Mouse (Mus musculus): ENCODE measurements at regions not wholly inside any gene's neighbourhood (a gene's known extent, or its start where the extent isn't known, plus 50 kb on each side); places are given as distances from the start of the nearest gene placed in this dataset.

- TF ChIP-seq USF1 (IDR thresholded peaks at IDR 0.05; ENCODE audit: low read depth) (no peak), CTCF (IDR thresholded peaks at IDR 0.05; ENCODE audit: control insufficient read depth, insufficient read depth, insufficient read length) (no peak)
Measured at GRCm38 (mm10) chr11:117413133-117413532, 71.0 kb upstream of the Gm11733 start.

Measured in C2C12 (cell line).